Mouse (Mus musculus) spleen, postnatal 14 days (tissue): ENCODE measurements around the gene Tbkbp1.
"Not testable (repeated sequence)": the region's sequence is repeated elsewhere in the genome, so short reads cannot be mapped to it uniquely, and the experiment has no call there.

Experiments used
- DNase-seq, 2 experiments: peaks; one replicate each; pipeline ENCODE4 v3.0.0; 2021 to 2022; ENCODE audit warnings: low spot score in 2 of 2

Gene Tbkbp1

DNA sequence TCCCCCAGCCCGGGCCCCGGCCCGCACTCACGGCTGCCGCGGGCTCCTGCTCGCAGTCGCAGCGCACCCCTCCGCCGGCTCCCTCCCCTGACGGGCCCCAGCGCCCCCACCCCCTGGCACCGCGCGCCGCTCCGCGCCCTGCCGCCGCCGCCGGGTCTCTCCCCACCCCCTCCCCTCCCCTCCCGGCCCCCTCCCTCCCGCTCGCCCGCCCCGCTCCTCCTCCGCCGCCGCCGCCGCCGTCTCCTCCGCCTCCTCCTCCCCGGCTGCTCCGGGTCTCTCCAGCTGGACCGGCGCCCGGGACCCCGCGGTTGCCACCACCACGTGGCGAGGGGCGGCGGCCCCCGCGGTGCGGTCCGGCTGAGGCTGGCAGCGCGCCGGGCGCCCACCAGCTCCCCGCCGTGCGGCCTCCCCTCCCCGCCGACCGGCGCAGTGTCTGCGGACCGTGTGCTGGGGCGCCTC lies at the start of gene Tbkbp1:
Gene Tbkbp1 (minus strand): TSS at position 153 of the 459 bp plus-strand sequence.
- DNase-seq: no peak

DNA sequence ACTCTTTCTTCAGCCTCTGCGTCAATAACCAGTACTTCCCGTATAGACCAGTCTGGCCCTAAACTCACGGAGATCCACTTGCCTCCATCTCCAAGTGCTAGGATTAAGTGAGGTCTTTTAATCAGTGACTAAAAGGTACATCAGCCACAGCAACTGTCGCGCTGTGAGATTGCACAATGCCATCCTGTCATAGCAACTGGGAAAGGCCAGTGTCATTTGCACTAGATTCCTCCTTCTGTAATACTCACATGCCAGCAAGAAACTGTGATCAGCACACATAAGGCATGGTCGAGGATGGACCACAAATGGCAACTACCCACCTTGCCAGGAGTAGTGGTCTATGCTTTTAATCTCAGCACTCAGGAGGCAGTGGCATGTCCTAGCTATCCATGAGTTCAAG lies 48.2 kb upstream of the Tbkbp1 start:
- DNase-seq: no peak

DNA sequence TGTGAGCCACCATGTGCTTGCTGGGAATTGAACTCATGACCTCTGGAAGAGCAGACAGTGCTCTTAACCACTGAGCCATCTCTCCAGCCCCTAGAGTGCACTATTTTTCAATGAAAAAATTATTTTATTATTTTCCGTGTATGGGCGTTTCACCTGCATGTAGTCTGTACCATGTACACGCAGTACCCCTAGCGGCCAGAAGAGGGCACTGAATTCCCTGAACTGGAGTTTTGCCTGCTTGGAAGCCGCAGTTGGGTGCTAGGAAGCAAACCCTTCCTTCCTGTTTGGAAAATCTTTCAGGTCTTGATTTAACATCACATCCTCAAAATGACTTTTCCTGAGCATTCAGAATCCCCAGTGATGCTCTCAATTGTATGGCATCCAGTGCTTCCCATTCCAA lies 47.3 kb upstream of the Tbkbp1 start:
- peak; percentile 49 to 63 for DNase-seq

DNA sequence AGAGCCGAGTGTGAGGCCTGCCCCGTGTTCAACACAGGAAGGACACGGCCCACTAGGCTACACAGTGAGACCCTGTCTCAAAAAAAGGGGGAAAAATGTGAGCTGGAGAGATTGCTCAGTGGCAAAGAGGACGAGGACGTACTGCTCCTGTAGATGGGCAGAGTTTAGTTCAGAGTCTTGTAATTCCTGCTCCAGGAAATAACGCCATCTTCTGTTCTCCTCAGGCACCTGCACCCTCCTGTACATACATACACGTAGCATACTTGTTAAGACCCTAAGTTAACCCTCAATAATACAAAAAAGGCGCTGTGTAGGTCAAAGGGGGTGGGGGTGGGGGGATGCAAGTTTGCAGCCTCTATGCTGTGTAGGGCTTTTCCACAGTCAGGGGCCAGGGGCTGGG lies 45.7 kb upstream of the Tbkbp1 start:
- DNase-seq: no peak

DNA sequence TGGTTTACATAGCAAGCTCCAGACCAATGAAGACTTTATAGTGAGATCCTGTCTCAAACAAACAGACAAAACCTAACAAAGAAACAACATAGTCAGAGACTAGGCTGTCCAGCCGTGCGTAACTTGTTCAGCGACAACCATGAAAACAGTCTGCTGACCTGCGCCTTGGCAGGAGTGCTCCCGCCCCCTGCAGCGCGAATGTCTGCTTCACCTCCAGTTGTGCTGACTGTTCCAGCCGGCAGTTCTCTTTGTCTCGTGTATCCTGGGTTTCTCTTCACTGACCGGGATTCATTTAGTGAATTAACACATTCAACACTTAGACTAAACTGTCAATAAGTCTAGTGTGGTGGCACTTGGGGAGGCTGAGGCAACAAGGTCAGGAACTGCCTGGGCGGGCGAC lies 45.2 kb upstream of the Tbkbp1 start:
- no peak for DNase-seq

DNA sequence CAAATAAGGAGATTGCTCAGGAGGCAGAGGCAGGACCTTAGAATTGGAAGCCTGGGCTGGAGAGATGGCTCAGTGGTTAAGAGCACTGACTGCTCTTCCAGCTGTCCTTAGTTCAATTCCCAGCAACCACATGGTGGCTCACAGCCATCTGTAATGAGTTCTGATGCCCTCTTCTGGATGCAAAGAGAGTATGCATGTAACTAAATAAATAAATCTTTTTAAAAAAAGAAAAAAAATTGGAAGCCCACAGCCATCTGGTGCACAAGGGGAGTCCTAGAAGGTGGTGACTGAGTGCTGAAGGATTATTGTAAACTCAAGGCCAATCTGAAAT lies 41.3 kb upstream of the Tbkbp1 start:
- DNase-seq: no peak

DNA sequence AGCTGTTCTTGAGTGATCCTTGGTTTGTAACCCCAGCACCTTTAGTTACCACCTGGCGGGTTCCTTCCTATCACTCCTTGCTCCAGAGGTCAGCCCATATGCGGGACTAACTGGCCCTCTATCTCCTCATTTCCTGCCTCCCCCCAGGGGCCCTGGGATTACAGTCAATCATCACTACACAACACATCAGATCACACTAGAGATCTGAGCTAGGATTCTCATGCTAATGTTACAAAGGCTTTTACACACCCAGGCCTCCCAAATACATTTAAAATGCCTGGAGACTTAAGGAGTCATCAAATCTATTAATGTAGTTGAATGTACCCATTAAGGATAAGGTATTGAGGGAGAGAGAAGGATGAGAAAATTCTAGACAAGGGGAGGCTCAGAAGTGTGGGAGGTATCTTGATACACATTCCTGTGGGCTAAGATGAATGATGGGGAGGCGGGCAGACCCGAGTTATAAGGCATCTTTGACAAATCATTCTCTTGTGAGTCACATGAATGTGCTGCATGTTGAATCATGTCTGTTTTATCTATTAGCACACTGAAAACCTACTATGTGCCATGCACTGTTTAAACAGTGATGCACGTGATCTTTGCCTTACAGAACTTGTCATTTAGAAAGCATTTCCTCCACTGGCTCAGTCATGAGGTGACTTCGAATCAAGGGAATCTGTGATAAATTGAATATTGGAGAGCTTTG lies 40.8 kb upstream of the Tbkbp1 start:
- DNase-seq: no peak

DNA sequence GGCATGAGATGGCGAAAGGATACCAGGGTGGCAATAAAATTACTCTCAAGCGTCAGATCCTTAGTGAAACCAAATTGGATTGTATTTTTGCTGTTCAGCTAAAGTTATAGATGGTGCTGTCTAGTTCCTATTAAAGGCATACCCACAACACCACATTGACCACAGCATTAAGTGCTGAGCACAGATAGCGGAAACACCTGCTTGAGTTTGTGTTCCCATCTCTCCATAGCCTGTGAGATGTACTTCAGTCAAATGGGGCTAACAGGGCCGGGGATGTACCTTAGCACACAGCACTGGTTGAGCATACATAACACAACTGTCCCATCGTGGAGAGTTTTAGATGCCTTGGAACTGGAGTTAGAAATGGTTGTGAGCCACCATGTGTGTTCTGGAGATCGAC lies 39.7 kb upstream of the Tbkbp1 start:
- DNase-seq: no peak

DNA sequence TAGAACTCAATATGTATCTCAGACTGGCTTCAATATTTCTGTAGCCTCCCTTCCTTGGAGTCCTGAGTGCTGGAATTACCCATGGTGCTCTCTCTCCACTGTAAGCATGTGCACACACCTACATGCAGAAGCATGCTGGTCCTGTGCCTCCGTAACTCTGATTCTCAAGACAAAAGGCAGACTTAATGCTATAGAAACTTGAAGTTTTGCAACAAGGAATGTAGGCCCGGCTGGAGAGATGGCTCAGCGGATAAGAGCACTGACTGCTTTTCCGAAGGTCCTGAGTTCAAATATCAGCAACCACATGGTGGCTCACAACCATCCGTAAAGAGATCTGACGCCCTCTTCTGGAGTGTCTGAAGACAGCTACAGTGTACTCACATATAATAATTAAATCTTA lies 38.4 kb upstream of the Tbkbp1 start:
- DNase-seq: not testable (repeated sequence)

DNA sequence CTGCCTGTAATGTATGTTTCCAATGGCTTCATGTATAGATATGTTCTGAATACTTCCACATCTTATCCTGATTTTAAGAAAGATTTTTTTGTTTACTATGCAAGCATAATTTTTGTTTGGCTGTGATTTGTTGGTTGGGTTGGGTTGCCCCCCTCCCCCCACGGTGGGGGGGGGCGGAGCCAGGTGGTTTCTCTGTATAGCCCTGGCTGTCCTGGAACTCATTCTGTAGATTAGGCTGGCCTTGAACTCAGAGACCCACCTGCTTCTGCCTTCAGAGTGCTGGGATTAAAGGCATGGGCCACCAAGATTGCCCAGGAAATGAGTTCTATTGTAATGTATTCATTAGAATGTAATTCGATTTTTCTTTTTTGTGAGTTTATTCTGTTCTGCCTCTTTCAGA lies 37.9 kb upstream of the Tbkbp1 start:
- DNase-seq: no peak

DNA sequence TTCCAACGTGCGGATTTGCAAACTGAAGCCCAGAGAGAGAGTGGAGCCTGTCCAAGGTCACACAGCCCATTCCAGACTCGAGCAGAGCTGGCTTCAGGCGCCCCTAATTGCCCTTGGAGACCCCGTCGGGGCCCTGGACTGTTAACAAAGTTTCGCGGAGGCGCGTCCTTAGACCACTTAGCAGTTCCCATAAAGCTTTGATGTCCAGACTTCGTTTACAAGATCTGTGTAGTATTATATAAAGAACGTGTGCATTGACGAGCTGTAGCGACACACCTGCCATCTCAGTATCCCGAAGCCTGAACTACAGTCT lies 37.3 kb upstream of the Tbkbp1 start:
- no peak for DNase-seq

DNA sequence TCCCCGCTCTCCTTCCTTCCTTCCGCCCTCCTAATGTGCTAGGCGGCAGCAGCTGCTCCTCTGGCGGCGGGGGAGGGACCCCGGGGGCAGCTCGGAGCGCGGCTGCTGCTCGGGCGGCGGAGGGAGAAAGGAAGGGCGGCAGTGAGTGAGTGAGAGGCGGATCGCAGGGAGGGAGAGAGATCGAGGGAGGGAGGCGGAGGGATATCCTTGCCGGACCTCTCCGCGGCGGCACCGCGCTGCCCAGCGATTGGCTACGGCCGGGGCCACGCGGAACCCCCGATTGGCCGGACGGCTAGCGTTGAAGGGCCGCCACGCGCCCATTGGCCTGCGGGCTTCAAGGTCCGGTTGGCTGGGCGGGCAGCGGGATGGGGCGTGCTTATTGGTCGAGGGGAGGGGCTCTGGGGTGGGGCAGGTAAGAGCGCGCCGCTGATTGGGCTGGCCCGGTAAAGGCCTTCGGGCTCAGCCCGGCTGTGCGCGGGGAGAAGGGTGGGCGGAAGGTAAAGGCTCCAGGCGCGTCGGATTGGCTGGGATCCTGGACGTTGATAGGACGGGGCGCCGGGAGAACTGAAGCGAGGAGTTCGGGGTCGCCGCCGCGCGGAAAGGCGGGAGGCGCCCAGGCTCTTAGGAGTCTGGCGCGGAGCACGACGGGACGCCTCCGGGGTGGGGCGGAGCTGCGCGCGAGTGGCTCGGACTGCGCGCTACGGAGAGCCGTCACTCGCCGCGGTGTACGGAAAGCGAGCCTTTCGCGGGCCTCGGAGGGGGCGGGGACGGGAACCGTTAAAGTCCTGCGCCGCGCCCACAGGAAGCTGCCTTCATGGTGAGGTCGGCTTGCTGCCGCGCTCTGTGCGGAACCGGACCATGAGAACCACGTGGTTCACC lies 36.7 kb upstream of the Tbkbp1 start, which contains the start of gene Kpnb1:
Gene Kpnb1 (minus strand): TSS at position 118 of the 879 bp plus-strand sequence.
- peak; percentile 96 to 98 for DNase-seq

DNA sequence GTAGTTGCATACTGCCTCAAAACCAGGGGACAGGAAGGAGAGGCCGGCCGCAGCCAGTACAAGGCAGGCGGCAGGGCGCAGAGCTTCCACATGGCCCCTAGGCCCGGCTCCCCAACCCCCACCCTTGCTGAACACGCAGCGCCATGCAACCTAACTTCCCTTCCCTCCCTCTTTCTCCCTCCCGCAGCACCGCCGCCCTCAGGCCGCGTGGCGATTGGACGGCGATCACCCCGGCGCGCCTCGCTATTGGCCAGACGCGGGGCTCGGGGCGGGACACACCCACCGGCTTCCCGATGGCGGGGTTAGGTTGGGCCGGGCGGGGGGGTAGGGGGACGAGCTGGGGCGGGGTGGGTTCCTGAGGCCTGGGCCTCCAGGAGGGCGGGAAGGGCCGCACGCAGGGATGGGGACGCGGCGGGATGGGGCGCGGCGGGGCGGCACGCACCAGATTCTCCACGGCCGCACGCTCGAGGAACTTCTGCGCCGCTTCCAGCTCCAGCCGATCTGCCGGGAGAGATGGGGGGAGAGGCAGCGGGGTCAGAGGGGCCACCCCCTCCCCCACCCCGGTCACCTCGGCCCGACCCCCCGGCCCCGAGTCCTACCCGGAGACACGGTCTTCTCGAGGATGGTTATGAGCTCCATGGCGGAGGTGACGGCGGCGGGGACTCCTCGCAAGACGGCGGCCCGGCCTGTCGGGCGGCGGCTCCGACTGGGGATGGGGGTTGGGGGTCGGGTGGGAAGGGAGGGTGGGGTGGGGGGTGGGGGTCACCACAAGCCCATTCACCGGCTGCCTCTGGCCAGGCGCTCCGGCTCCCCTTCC lies 35.9 kb upstream of the Tbkbp1 start:
- DNase-seq: peak; percentile 97

DNA sequence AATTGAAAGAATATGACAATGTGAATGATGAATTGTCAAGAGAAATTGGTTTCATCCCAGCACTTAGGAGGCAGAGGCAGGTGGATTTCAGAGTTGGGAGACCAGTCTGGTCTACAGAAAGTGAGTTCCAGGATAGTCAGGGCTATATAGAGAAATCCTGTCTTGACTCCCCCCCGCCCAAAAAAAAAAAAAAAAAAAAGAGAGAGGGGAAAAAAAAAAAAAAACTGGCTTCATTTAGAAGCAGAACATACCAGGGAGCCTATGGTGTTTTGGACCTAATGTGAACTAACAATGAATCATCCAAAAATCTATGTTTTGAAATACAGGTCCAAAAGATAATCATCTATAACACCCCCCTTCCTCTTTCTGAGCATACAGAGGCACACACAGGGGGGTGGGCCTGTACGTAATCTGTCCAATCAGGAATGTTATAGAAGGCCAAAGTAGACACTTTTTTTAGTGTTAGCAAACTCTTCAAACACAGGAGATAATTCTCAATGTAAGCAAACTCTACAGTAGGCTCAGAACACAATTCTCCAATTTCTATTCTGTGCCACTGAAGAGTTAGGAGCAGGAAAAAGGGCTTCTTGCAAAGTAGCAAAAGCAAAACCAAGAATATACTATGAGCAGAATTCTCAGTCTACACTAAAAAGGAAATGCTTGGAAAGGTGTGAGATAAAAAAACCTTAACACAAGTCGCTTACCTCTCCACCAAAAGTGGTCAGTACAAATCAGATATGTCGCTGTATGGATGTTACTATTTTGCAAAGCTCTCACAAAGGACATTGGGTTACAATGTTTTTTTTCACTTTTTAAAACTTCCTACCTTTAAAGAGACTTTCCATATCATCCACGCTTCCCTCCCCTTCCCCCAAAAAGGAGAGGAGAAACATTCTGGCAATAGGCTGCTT lies 34.7 kb upstream of the Tbkbp1 start:
- DNase-seq: no peak

DNA sequence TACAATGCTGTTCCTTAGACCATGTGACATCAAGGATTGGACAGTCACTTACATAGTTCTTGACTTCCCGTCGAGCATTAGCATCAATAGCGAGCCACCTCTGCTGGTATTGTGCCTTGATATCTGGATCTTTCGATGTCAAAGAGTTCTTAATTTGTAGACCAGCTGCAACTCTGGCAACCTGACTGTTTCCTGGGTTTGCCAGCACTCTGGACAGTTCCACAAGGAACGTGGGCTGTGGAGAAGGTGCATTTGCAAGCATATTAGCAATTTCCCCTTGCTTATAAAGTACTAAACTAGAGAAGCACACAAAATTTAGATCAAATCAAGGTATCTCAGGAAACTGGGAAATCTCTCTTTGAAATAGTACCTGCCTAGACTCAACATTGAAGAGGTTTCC lies 33.6 kb upstream of the Tbkbp1 start:
- no peak for DNase-seq

DNA sequence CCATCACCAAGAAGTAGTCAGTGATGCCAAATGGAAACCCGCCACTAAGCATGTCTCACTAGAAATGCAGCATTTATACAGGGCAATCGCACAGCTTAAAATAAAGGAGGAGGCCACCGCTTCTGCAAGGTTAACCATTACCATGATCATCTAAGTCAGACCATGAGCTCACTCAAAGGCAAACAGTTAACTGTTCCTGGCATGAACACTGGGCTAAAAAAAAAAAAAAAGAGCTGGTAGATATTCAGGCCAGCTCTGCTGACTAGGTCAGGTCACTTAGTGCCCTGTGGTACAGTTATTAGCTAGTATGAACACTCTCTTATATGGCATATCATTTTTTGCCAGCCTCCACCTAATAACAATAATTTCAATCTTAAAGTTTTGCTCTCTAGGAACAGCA lies 31.2 kb upstream of the Tbkbp1 start:
- no peak for DNase-seq

DNA sequence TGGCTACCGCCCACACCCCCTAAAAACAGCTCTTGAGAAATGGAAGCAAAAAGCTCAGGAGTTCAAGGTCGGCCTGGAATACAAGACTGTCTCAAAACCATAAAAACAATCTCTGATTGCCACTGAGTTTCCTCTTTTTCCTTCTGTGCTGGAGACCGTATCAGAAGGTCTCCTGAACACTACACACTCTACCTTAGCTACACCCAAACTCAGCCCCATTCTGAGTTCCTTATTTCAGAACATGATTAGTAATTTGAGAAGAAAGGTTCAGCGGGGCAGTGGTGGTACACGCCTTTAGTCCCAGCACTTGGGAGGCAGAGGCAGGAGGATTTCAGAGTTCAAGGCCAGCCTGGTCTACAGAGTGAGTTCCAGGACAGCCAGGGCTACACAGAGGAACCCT lies 29.8 kb upstream of the Tbkbp1 start:
- no peak for DNase-seq

DNA sequence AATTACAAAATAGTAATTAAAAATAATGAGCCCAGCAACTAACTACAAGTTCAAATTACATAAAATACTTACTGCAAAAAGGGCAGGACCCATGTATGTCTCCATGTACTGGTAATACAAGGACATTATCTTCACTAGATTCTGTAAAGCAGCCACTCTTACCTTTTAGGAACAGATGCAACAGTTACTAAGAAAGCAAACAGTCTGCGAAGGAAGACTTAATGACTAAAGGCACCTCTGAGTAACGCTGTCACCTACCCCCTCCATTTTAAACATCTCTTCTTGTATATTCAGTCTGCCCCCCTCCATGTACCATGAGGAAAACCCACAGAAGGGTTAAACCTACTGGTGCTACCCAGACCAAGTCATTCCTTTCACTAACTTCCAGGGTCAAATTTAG lies 26.9 kb upstream of the Tbkbp1 start:
- DNase-seq: no peak

DNA sequence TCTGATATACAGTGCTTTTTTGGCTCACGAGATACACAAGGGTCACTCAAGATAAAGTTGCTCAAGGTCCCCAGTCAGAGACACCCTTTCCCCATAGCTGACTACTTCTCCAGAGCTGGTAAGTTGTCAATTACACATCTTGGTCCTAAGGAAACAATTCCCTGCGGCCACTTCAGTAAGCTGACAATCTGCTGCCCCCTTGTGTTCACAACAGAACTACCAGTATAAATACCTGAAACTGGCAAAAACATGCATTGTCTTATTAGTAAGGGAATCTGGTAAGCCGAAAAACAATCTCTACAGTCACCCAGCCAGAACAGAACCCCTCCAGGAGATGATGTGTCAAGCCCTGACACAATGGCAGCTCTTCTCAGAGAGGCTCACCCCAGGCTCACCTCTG lies 25.6 kb upstream of the Tbkbp1 start:
- no peak for DNase-seq

DNA sequence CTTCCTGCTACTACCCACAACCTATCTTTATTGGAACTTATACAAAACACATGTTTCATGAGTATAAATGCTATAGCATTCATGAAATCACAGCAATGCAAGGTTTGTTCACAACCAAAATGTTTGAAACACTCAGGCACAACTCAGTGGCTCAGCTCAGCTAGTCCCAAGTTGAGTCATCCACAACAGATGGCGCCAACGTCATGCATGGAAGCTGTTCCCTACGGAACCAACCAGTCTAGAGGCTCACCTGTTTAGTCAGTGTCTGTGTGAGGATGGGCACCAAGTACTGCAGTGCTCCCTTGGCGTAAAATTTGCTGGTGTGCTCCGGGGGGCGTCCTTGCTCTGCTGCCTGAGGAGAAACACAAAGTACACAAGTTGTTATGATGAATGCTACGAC lies 24.2 kb upstream of the Tbkbp1 start:
- no peak for DNase-seq

DNA sequence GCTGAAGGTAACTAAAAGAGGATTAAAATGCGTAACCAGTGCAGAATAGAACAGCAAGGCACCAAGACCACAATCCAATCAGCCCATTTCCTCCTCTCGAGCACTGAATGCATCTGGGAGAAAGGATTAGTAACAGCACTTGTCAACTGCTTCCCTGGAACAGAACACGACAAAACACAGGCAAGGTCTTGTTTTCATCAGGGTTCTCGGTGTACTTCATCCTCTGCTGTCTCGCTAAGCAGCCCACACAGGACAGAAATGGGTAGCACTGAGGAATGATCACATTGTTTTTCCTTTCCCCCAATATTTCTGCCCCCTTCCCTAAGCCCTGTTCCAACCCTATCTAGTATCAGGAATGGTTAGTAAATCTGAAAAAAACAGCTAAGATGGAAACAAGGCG lies 9.0 kb upstream of the Tbkbp1 start:
- DNase-seq: no peak
